Mouse (Mus musculus): Measurements from ENCODE around the gene Naa80.
"Not testable (repeated sequence)": the region's sequence is repeated elsewhere in the genome, so short reads cannot be mapped to it uniquely, and the experiment has no call there.

Gene Naa80

DNA sequence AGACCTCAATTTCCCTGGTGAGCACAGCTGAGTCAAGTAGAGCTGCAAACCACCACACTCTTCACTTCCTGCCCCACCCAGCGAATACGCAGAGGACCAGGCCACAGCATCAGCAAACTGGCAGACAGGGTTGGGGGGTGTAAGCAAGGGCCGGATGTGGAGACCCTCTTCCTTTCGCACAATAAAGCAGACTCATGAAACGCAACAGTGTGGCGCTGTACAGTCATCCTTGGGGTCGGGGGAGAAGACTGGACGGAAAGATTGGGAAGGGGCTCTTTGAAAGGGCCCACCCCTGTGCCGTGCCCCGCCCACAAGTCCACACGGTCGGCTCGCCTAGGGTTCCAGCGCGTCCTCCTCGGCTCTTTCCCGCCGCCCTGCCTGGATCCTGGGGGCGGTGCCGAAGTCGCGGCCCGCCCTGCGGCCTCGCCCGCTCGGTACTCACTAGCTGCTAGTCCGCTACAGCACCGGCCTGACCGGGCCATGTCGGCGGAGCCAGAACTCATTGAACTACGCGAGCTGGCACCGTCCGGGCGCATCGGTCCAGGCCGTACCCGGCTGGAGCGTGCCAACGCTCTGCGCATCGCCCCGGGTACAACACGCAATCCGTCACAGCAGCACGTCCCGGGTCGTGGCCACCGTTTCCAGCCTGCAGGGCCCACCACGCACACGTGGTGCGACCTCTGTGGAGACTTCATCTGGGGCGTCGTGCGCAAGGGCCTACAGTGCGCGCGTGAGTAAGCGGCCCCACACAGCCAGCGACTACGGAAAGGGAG, 27.4 kb upstream of the Naa80 start, which contains the start of gene Rassf1:
Rassf1 (plus strand) TSS at position 439 of the 773 bp plus-strand sequence.
- peak; percentile 78 to 80 for DNase-seq

- no peak for DNase-seq
Observed at GRCm38 (mm10) chr9:107551890-107552355, 26.8 kb upstream of the Naa80 start.

DNA sequence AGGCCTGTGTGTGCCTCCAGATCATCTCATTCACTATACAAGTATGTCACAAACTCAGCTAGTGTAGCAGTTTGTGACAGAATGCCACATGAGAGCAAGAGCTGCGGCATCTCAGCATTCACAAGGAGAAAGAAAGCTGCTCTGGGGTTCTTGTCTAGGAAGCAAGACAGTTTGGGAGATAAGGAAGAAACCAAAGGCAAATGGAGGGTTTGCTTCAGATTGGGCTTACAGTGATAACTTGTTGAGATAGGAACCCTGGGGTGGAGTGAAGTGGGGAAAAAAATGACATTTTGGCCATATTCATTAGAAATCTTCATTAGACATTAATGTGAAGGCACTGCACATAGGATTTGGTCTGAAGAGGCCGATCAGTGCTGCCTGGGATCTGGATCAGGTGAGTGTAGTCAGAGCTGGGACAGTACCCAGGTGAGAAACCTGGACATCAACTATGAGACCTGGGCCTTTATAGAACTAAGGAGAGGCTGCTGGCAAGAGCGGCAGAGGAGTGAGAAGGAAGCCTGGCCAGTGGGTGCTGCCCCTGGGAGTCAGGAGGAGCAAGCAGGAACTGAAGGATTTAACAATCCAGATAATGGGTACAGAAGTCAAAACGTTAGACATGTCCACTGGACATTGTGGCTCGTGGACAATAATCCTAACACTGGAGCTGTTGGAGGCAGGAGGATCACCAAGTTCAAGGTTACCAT, 25.8 kb upstream of the Naa80 start:
- no peak for DNase-seq

DNA sequence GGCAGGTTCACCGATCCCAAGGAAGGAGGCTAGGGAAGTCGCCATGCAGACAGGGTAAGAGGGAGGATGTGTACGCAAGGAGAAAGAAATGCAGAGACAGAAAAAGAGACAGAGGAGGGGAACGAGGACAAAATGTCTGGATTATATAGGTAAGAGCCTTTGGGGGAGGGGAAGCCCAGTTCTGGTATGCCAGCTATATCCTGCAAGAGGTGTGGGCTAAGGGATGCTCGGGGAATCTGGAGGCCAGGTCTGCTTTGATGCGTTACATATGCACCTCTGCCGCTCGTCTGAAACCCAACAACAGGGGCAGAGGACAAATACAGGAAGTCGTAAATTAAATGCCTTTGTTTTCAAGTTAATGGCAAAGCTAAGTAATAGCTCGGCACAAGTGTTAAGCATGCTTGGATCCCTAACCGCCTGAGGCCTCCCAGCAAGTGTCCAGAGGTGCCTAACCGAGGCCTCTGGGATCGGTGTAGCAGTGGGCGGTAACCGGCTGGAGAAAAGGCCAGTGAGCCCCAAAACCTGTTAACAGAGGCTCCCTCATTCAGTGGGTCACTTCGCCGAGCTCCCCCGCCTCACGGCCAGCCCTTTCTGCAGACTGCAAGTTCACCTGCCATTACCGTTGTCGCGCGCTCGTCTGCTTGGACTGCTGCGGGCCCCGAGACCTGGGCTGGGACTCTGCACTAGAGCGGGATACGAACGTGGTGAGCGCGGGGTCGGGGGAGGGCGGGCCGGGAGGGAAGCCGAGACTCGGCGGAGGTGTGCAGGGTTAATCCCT, 25.0 kb upstream of the Naa80 start:
- peak; percentile 35 to 56 for DNase-seq

- peak; percentile 94 to 95 for DNase-seq
Observed at GRCm38 (mm10) chr9:107554319-107554825, 24.3 kb upstream of the Naa80 start.

DNA sequence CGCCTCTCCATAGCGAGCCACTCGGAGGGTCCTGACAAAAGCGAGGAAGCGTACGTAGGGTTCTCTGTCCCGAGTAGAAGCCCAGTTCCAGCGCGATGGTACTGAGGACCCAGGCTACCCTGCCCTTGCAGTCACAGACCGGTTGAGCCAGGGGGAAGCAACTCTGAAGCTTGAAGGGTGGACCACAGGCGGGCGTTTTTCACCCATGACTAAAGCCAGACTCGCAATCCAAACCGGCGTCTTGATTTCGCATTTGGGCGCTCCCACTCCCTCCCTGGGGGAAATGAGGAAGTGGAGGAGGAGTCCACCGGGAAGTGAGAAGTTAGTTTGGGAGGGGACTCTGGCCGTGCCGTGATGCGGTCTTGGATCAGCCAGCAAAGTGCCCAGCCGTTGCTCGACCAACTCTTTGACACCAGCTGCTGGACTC, 23.6 kb upstream of the Naa80 start:
- peak; percentile 82 to 86 for DNase-seq

DNA sequence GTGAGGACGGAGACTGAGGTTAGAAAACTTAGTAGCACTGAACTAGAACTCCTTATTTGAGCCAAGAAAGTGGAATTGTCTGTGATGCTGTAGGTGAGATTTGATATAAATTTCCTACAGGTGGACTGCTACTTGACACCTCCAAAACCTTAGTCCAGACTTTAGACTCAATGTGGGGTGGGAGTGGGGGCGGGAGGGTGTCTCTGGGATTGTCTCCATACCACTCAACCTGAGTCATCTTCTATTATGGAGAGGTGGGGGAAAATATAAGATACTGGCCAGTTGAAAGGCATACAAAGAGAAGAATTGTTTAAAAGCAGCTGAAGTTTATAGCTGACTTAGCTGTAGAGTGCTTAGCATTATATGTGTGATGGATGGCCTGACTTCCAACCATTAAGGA, 23.0 kb upstream of the Naa80 start:
- DNase-seq, result no peak

DNA sequence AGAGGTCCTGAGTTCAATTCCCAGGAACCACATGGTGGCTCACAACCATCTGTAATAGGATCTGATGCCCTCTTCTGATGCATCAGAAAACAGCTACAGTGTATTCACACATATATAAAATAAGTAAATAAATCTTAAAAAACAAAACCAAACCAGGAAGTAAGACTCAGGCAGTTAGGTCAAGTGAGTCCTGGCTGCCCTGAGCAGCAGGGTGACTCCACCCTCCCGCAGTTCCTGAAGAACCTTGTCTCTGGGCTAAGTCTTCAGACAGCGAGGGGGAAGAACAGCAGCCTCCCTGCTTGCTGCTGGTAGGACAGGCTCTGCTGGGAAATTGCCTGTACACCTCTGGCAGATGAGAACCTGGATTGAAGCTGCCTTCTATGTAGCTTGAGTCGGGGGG, 22.3 kb upstream of the Naa80 start:
- DNase-seq, result peak in 1 of 2 experiments; percentile 33

DNA sequence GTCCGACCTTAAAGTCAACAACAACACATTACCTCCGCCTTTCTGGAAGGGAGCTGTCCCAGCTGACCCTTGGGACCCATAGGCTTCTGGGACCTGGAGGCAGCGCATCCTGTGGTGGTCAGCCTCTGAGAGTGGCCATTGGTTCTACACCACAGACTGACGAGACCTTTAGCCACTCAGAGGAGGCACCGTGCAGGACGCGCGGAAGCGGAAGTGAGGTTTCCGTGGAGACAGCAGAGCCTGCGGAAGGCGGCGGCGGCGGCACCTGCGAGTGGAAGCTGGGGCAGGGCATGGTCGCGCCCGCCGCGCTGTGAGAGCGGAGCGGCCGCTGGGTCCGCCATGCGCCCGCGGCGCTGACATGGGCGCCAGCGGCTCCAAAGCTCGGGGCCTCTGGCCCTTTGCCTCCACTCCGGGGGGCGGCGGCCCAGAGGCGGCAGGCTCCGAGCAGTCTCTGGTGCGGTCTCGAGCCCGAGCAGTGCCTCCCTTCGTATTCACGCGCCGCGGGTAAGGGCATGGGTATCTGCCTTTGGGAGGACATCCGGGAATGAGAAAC, 15.6 kb upstream of the Naa80 start, which contains the start of gene Tusc2:
Tusc2 (plus strand) TSS at position 227 of the 553 bp plus-strand sequence.
- peak; percentile 97 for DNase-seq

- not testable (repeated sequence) for DNase-seq
Observed at GRCm38 (mm10) chr9:107565556-107565955, 13.1 kb upstream of the Naa80 start.

DNA sequence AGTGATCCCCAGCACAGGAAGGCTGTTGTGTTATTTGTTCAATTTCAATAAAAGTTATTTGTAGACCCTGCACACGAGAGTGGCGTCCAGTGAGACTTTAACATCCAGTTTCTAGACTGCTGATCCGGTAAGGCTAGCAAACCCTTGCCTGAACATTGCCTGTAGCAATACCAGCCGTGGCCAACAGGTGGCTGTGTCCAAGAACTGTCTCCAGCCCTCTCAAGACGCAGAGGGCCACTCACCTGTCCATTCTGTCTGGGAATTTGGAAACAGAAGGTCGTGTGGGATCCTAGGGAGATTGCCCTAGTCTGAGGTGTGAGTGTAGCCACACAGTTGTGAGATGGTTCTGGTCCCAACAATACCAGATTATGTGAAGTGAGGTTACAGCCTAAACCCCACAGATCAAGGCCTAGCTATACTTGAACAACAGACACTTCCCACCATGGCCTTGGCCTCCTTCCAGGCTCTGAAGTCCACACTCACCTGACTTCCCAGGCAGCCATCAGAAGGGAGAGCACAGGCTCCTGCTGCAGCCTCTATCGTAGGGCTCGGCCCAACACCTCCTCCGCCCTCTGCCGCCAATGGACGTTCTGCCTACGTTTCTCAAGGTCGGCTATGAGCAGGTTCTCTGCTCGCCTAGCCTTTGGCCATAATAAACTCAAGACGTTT, 12.5 kb upstream of the Naa80 start:
- peak; percentile 89 to 92 for DNase-seq

- DNase-seq, result peak; percentile 82 to 84
Observed at GRCm38 (mm10) chr9:107566855-107567254, 11.8 kb upstream of the Naa80 start.

GRCm38 (mm10) chr9:107567702-107568319, 10.9 kb upstream of the Naa80 start, which contains the start of gene Hyal2:
Hyal2 (plus strand) TSS chr9:107567945.
- DNase-seq, result peak; percentile 70 to 80

GRCm38 (mm10) chr9:107568331-107569261, 10.1 kb upstream of the Naa80 start:
- DNase-seq, result peak; percentile 90 to 92

GRCm38 (mm10) chr9:107569270-107569669, 9.4 kb upstream of the Naa80 start:
- no peak for DNase-seq

DNA sequence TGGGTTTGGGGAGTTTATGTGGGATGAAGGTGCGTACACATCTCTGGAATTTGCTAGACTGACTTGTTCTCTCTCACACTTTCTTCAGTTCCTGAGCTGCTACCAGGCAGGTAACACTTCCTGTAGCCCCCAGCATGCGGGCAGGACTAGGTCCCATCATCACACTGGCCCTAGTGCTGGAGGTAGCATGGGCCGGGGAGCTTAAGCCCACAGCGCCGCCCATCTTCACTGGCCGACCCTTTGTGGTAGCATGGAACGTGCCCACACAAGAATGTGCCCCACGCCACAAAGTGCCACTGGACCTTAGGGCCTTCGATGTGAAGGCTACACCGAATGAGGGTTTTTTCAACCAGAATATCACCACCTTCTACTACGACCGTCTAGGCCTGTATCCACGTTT, 8.7 kb upstream of the Naa80 start:
- DNase-seq, result no peak

DNA sequence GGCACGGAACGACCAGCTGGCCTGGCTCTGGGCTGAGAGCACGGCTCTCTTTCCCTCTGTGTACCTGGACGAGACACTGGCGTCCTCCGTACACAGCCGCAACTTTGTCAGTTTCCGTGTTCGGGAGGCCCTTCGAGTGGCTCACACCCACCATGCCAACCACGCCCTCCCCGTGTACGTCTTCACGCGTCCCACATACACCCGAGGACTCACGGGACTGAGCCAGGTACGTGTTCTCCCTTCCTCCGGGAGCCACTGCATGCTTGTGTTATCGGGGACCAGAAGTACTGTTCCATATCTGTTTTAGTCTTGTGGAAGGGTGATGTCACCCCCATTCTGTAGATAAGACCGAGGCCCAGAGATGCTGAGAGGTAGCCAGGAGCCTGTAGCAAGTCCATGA, 7.8 kb upstream of the Naa80 start:
- peak in 1 of 2 experiments; percentile 44 for DNase-seq

DNA sequence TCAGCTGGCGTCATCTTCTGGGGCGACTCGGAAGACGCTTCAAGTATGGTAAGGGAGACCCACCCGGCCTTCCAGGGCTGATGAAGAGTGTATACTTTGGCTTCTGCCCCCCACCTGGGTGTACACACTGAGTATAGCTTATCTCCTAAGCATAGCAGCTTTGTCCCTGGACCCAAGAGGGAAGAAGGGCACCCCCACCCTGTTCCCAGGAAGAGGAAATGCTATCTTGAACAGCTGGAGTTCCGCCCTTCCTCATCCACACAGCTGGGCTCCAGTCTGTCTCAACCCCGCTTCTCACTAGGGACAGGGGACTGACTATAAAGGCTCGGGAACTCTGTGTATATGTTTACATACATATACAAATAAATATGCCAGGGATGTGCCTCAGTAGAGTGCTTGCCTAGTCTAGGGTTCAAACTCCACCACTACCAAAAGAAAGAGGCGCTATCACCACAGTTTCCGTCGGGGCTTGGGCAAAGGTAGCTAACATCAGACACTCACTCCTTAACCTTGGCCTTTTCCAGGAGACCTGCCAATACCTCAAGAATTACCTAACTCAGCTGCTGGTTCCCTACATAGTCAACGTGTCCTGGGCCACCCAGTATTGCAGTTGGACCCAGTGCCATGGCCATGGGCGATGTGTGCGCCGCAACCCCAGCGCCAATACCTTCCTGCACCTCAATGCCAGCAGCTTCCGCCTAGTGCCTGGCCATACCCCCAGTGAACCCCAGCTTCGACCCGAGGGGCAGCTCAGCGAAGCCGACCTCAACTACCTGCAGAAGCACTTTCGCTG, 7.0 kb upstream of the Naa80 start:
- peak; percentile 52 to 74 for DNase-seq

GRCm38 (mm10) chr9:107572327-107572662, 6.4 kb upstream of the Naa80 start:
- no peak for DNase-seq
